Mouse (Mus musculus) myocyte (in vitro differentiated cells): ENCODE results near the gene Rere. TPM values are rescaled to one million over a fixed set of nuclear protein-coding genes. Genes with fewer than 3 reads are reported as not detected.
"Not testable (repeated sequence)": the region's sequence is repeated elsewhere in the genome, so short reads cannot be mapped to it uniquely, and the experiment has no call there.

Experiments used
- H3K27me3 ChIP-seq: one replicate; pipeline ENCODE4 v1.6.1; 2011; ENCODE audit not compliant: control insufficient read depth, insufficient read depth, insufficient read length
- H3K36me3 ChIP-seq: one replicate; pipeline ENCODE4 v1.6.1; 2011; ENCODE audit not compliant: control insufficient read depth, insufficient read depth
- H3K4me2 ChIP-seq: one replicate; pipeline ENCODE4 v1.6.1; 2011; ENCODE audit warnings: low read depth, control low read depth
- H3K4me3 ChIP-seq: one replicate; pipeline ENCODE4 v1.5.1; 2011; ENCODE audit warnings: mild to moderate bottlenecking, control low read depth, moderate library complexity
- H3K79me2 ChIP-seq: one replicate; pipeline ENCODE4 v1.6.1; 2011; ENCODE audit not compliant: control insufficient read depth, insufficient read depth
- H3ac ChIP-seq: one replicate; pipeline ENCODE4 v1.6.1; 2011; ENCODE audit not compliant: control insufficient read depth, insufficient read length
- CEBPB ChIP-seq: IDR thresholded peaks from 2 replicates; pipeline ENCODE4 v1.6.1; 2011; ENCODE audit warnings: mild to moderate bottlenecking, moderate library complexity; ENCODE audit not compliant: poor library complexity, insufficient read depth, severe bottlenecking
- E2F4 ChIP-seq: IDR thresholded peaks from one replicate; pipeline ENCODE4 v1.6.1; 2011; ENCODE audit warnings: mild to moderate bottlenecking, control low read depth, moderate library complexity; ENCODE audit not compliant: insufficient read depth
- MAX ChIP-seq: IDR thresholded peaks from one replicate; pipeline ENCODE4 v1.6.1; 2011; ENCODE audit warnings: low read depth, mild to moderate bottlenecking, control low read depth
- MYOD1 ChIP-seq, 3 experiments: IDR thresholded peaks; one replicate each; pipeline ENCODE4 v1.6.1; 2011; ENCODE audit warnings: control low read depth in 2 of 3, low read depth in 2 of 3, mild to moderate bottlenecking in 2 of 3, moderate library complexity in 1 of 3; ENCODE audit not compliant: insufficient read length in 2 of 3, control insufficient read depth in 1 of 3
- MYOG ChIP-seq, 3 experiments: IDR thresholded peaks; one replicate each; pipeline ENCODE4 v1.6.1; 2011; ENCODE audit warnings: control low read depth in 2 of 3, low read depth in 2 of 3, mild to moderate bottlenecking in 2 of 3; ENCODE audit not compliant: insufficient read length in 2 of 3, control insufficient read depth in 1 of 3, insufficient read depth in 1 of 3
- POLR2A ChIP-seq: IDR thresholded peaks from one replicate; pipeline ENCODE4 v1.6.1; 2011; ENCODE audit warnings: low read depth, mild to moderate bottlenecking, control low read depth, moderate library complexity; ENCODE audit not compliant: insufficient read length
- POLR2AphosphoS2 ChIP-seq: IDR thresholded peaks from one replicate; pipeline ENCODE4 v1.6.1; 2011; ENCODE audit warnings: low read depth, control low read depth; ENCODE audit not compliant: insufficient read length
- REST ChIP-seq: IDR thresholded peaks from one replicate; pipeline ENCODE4 v1.6.1; 2011; ENCODE audit warnings: mild to moderate bottlenecking, control low read depth, moderate library complexity; ENCODE audit not compliant: insufficient read depth, insufficient read length
- SRF ChIP-seq: IDR thresholded peaks from one replicate; pipeline ENCODE4 v1.6.1; 2011; ENCODE audit warnings: low read depth; ENCODE audit not compliant: control insufficient read depth, insufficient read length
- TCF12 ChIP-seq: IDR thresholded peaks from one replicate; pipeline ENCODE4 v1.6.1; 2011; ENCODE audit warnings: mild to moderate bottlenecking, control low read depth; ENCODE audit not compliant: poor library complexity, insufficient read depth, severe bottlenecking
- TCF3 ChIP-seq: IDR thresholded peaks from one replicate; pipeline ENCODE4 v1.6.1; 2011; ENCODE audit warnings: low read depth, control low read depth; ENCODE audit not compliant: insufficient read length
- USF1 ChIP-seq: IDR thresholded peaks from one replicate; pipeline ENCODE4 v1.6.1; 2011; ENCODE audit warnings: low read depth, mild to moderate bottlenecking, control low read depth, moderate library complexity
- polyA plus RNA-seq: library from polyadenylated mRNA; unstranded; fragments of >200 nt; fragmentation: generic; extraction: Trizol; gene quantifications from one replicate; pipeline ENCODE4 v1.2.1, GENCODE M21; 2012; ENCODE audit warnings: missing spikeins

Rere gene
- polyA plus RNA-seq, 1 experiment, result 34.0 TPM

GRCm38 (mm10) chr4:150544652-150545258 lies 263.3 kb downstream of the Rere start:
- Histone ChIP-seq H3K4me2 (peak overlapping the region; percentile 96), H3ac (no peak overlapping the region)

GRCm38 (mm10) chr4:150545775-150546174 lies 264.3 kb downstream of the Rere start:
- Histone ChIP-seq H3K36me3 (peaks cover 11% of the 10 kb centered on the region), H3K4me3 (no peak overlapping the region), H3K27me3 (no peaks in the 10 kb centered on the region), H3K4me2 (no peak overlapping the region), H3K79me2 (no peaks in the 10 kb centered on the region), H3ac (no peak overlapping the region)
- TF ChIP-seq MYOD1 (IDR thresholded peaks at IDR 0.05; ENCODE audit: control insufficient read depth in 1 of 3, insufficient read length in 2 of 3, low read depth in 2 of 3) (no peak), E2F4 (no peak), REST (no peak), POLR2A (no peak), MAX (no peak), SRF (no peak), USF1 (no peak), TCF12 (no peak), TCF3 (no peak), CEBPB (no peak), MYOG (IDR thresholded peaks at IDR 0.05; ENCODE audit: control insufficient read depth in 1 of 3, insufficient read depth in 1 of 3, insufficient read length in 2 of 3, low read depth in 2 of 3) (no peak), POLR2AphosphoS2 (no peak)

More at GRCm38 (mm10) chr4:150544652-150545258, 263.3 kb downstream of the Rere start:
- TF ChIP-seq USF1 (no peak), MYOG (IDR thresholded peaks at IDR 0.05; ENCODE audit: control insufficient read depth in 1 of 3, insufficient read depth in 1 of 3, insufficient read length in 2 of 3, low read depth in 2 of 3) (peak in 1 of 3 experiments; percentile 25), MYOD1 (IDR thresholded peaks at IDR 0.05; ENCODE audit: control insufficient read depth in 1 of 3, insufficient read length in 2 of 3, low read depth in 2 of 3) (peak in 1 of 3 experiments; percentile 20)
- Histone ChIP-seq H3K36me3 (peaks cover 11% of the 10 kb centered on the region), H3K4me3 (no peak overlapping the region), H3K27me3 (no peaks in the 10 kb centered on the region), H3K79me2 (no peaks in the 10 kb centered on the region)

GRCm38 (mm10) chr4:150546296-150546695 lies 264.9 kb downstream of the Rere start:
- not testable (repeated sequence) for H3K4me2 ChIP-seq, H3K4me3 ChIP-seq, H3K79me2 ChIP-seq, H3K27me3 ChIP-seq, H3ac ChIP-seq, H3K36me3 ChIP-seq

- H3ac ChIP-seq, result no peak overlapping the region
- H3K4me2 ChIP-seq, result no peak overlapping the region
- peaks cover 6% of the 10 kb centered on the region for H3K36me3 ChIP-seq
- TF ChIP-seq SRF (no peak), MAX (no peak), E2F4 (no peak), CEBPB (no peak), MYOG (IDR thresholded peaks at IDR 0.05; ENCODE audit: control insufficient read depth in 1 of 3, insufficient read depth in 1 of 3, insufficient read length in 2 of 3, low read depth in 2 of 3) (no peak), POLR2AphosphoS2 (no peak), REST (no peak)
- no peaks in the 10 kb centered on the region for H3K27me3 ChIP-seq
- no peaks in the 10 kb centered on the region for H3K79me2 ChIP-seq
- no peak overlapping the region for H3K4me3 ChIP-seq
Observed at GRCm38 (mm10) chr4:150549393-150549792, 267.9 kb downstream of the Rere start.

GRCm38 (mm10) chr4:150549989-150550716 lies 268.7 kb downstream of the Rere start:
- TF ChIP-seq POLR2A (no peak), CEBPB (no peak), MYOG (IDR thresholded peaks at IDR 0.05; ENCODE audit: control insufficient read depth in 1 of 3, insufficient read depth in 1 of 3, insufficient read length in 2 of 3, low read depth in 2 of 3) (no peak), MYOD1 (IDR thresholded peaks at IDR 0.05; ENCODE audit: control insufficient read depth in 1 of 3, insufficient read length in 2 of 3, low read depth in 2 of 3) (no peak), E2F4 (no peak), USF1 (no peak)
- H3K36me3 ChIP-seq, result peaks cover 6% of the 10 kb centered on the region
- H3K4me3 ChIP-seq, result no peak overlapping the region
- no peak overlapping the region for H3ac ChIP-seq
- H3K4me2 ChIP-seq, result no peak overlapping the region
- H3K79me2 ChIP-seq, result no peaks in the 10 kb centered on the region
- H3K27me3 ChIP-seq, result no peaks in the 10 kb centered on the region
